Mouse (Mus musculus) G1E (cell line): ENCODE data around the gene Cd163.

ENCODE experiments used
- CTCF ChIP-seq: IDR thresholded peaks from 2 replicates; pipeline ENCODE4 v1.5.1; 2012; ENCODE audit warnings: low read depth, low read length, inconsistent platforms, mixed read lengths
- GATA1 ChIP-seq: IDR thresholded peaks from 2 replicates; pipeline ENCODE4 v1.6.1; 2012; ENCODE audit warnings: borderline replicate concordance, low read length, inconsistent platforms, mixed read lengths
- POLR2AphosphoS5 ChIP-seq: IDR thresholded peaks from 2 replicates; pipeline ENCODE4 v1.6.1; 2012; ENCODE audit warnings: low read depth, low read length, inconsistent platforms; ENCODE audit not compliant: insufficient replicate concordance
- TAL1 ChIP-seq: conservative IDR thresholded peaks from 2 replicates; pipeline ENCODE4 v1.6.1; 2012; ENCODE audit warnings: low read depth, low read length, inconsistent platforms, mixed read lengths

DNA sequence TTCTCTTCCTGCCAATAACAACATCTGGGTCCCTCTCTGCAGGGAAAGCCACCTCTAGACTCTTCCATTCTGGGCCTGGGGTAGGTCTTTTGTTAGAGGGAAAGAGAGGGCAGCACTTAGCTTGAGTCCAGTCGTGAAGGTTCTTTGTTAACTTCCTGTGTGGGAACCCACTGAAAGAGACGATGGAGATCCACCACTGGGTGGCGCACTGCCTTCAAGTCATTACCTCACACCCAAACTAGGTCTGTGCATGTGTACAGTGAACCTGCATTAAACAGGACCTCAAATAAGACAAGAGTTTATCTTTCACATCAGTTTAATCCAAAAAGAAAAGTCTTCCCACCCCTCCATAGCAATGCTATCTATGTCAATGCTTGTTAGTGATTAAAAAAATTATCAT, 41.8 kb upstream of the Cd163 start:
- TF ChIP-seq CTCF, result peak; percentile 48
- TF ChIP-seq GATA1, result no peak
- no peak for TF ChIP-seq TAL1
- TF ChIP-seq POLR2AphosphoS5, result no peak
